Mouse (Mus musculus) Muller cell, postnatal 12 days (primary cell): ENCODE data around the gene Pkd2l1.

Source experiments
- DNase-seq: peaks from one replicate; pipeline ENCODE4 v3.0.0-alpha.2; 2015; ENCODE audit errors: inconsistent ontology term

Gene Pkd2l1

GRCm38 (mm10) chr19:44192342-44192741 is at the start of gene Pkd2l1:
TSS of gene Pkd2l1 (minus strand) at chr19:44192442.
- no peak for DNase-seq

GRCm38 (mm10) chr19:44238906-44239305 is 46.7 kb upstream of the Pkd2l1 start:
- DNase-seq, result no peak

- no peak for DNase-seq
Observed at GRCm38 (mm10) chr19:44237471-44238006, 45.3 kb upstream of the Pkd2l1 start.

GRCm38 (mm10) chr19:44231608-44232151 is 39.4 kb upstream of the Pkd2l1 start:
- DNase-seq, result no peak

- DNase-seq, result no peak
Observed at GRCm38 (mm10) chr19:44230212-44230611, 38.0 kb upstream of the Pkd2l1 start.

GRCm38 (mm10) chr19:44229776-44230175 is 37.5 kb upstream of the Pkd2l1 start:
- no peak for DNase-seq

- DNase-seq, result peak; percentile 69
Observed at GRCm38 (mm10) chr19:44225728-44226127, 33.5 kb upstream of the Pkd2l1 start.

- no peak for DNase-seq
Observed at GRCm38 (mm10) chr19:44217958-44218525, 25.8 kb upstream of the Pkd2l1 start.

GRCm38 (mm10) chr19:44215255-44215654 is 23.0 kb upstream of the Pkd2l1 start:
- no peak for DNase-seq

GRCm38 (mm10) chr19:44207079-44207478 is 14.8 kb upstream of the Pkd2l1 start:
- no peak for DNase-seq

- DNase-seq, result no peak
Observed at GRCm38 (mm10) chr19:44203015-44203564, 10.8 kb upstream of the Pkd2l1 start, which contains the start of gene Scd3. TSS of gene Scd3 (plus strand) at chr19:44203269.

- no peak for DNase-seq
Observed at GRCm38 (mm10) chr19:44198964-44199363, 6.7 kb upstream of the Pkd2l1 start.

GRCm38 (mm10) chr19:44198494-44198893 is 6.3 kb upstream of the Pkd2l1 start:
- DNase-seq, result no peak

GRCm38 (mm10) chr19:44197053-44197852 is 5.0 kb upstream of the Pkd2l1 start:
- no peak for DNase-seq

- peak; percentile 61 for DNase-seq
Observed at GRCm38 (mm10) chr19:44195138-44195537, 2.9 kb upstream of the Pkd2l1 start.

GRCm38 (mm10) chr19:44193906-44194305 is 1.7 kb upstream of the Pkd2l1 start:
- no peak for DNase-seq

- DNase-seq, result no peak
Observed at GRCm38 (mm10) chr19:44189056-44189455, 3.2 kb downstream of the Pkd2l1 start.

- DNase-seq, result no peak
Observed at GRCm38 (mm10) chr19:44183968-44184367, 8.3 kb downstream of the Pkd2l1 start.

- no peak for DNase-seq
Observed at GRCm38 (mm10) chr19:44180502-44180901, 11.7 kb downstream of the Pkd2l1 start.

- DNase-seq, result no peak
Observed at GRCm38 (mm10) chr19:44176741-44177140, 15.5 kb downstream of the Pkd2l1 start.

- no peak for DNase-seq
Observed at GRCm38 (mm10) chr19:44174835-44175234, 17.4 kb downstream of the Pkd2l1 start.

- DNase-seq, result peak; percentile 16
Observed at GRCm38 (mm10) chr19:44161515-44161914, 30.7 kb downstream of the Pkd2l1 start.
